Mouse (Mus musculus) monocyte, adult 2 months (primary cell): ENCODE results near the gene Hoxa2.

ENCODE experiments used
- DNase-seq, 2 experiments: peaks; one replicate each; pipeline ENCODE4 v3.0.0; 2022; ENCODE audit warnings: low spot score in 2 of 2, low read depth in 1 of 2

Hoxa2 gene

GRCm38 (mm10) chr6:52151571-52151970, 13.1 kb downstream of the Hoxa2 start:
- DNase-seq = no peak

- no peak for DNase-seq
Observed at GRCm38 (mm10) chr6:52150401-52150966, 14.1 kb downstream of the Hoxa2 start.

- DNase-seq = no peak
Observed at GRCm38 (mm10) chr6:52139115-52139514, 25.5 kb downstream of the Hoxa2 start.

- DNase-seq = no peak
Observed at GRCm38 (mm10) chr6:52138576-52138975, 26.1 kb downstream of the Hoxa2 start.

GRCm38 (mm10) chr6:52137841-52138535, 26.6 kb downstream of the Hoxa2 start:
- no peak for DNase-seq

- no peak for DNase-seq
Observed at GRCm38 (mm10) chr6:52123673-52124072, 41.0 kb downstream of the Hoxa2 start.

- DNase-seq = no peak
Observed at GRCm38 (mm10) chr6:52121173-52121572, 43.5 kb downstream of the Hoxa2 start.

- no peak for DNase-seq
Observed at GRCm38 (mm10) chr6:52118903-52119635, 45.6 kb downstream of the Hoxa2 start.

- DNase-seq = no peak
Observed at GRCm38 (mm10) chr6:52115899-52116298, 48.7 kb downstream of the Hoxa2 start.
